Mouse (Mus musculus): Measurements from ENCODE around the gene Cdc37l1.
A peak's percentile ranks its signal among the peaks of the same experiment; 100 is the strongest.
"Not testable (repeated sequence)": the region's sequence is repeated elsewhere in the genome, so short reads cannot be mapped to it uniquely, and the experiment has no call there.

Cdc37l1 gene

GRCm38 (mm10) chr19:28990194-28990589, at the start of gene Cdc37l1:
Cdc37l1 (plus strand) TSS chr19:28990352.
- peak; percentile 93 for DNase-seq (ENCODE audit: low read depth, low spot score)

GRCm38 (mm10) chr19:28941271-28941670, 48.9 kb upstream of the Cdc37l1 start:
- DNase-seq (ENCODE audit: low read depth, low spot score) = no peak

DNA sequence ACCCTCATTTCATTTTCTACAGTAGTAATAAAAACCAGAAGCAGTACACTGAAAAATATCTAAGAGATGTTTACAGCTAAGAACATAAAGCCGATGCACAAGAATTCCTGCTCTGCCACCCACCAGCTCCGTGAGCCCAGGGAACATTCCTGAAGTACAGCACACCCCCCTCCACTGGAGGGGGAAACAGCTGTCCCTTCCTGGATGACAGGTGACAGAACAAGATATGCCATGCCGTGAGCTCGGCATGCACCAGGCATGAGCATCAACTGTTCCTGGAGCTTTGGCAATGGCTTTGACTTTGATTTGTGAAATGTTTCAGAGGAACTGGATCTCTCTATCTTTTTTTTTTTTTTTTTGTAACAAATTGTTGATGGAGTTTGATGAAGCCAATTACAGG, 43.4 kb upstream of the Cdc37l1 start:
- DNase-seq (ENCODE audit: low read depth, low spot score) = peak; percentile 19

DNA sequence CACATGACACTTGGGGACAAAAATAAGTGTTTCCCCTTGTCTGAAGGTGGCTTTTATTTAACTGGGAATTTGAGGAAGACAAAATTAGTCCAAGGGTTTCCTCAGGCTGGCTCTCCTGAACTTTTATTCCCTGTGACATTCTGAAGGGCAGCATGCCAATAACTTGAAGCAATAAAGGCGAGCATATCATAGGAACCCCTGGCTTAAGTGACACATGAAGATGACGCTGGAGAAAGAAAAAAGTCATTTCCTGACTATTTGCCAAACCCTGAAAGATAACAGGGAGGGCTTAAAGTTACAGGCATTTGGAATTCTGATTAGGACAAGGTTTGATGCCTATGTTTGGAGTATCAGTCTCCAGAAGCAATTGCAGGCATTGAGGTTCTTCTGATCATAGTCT, 42.8 kb upstream of the Cdc37l1 start:
- no peak for DNase-seq (ENCODE audit: low read depth, low spot score)

DNA sequence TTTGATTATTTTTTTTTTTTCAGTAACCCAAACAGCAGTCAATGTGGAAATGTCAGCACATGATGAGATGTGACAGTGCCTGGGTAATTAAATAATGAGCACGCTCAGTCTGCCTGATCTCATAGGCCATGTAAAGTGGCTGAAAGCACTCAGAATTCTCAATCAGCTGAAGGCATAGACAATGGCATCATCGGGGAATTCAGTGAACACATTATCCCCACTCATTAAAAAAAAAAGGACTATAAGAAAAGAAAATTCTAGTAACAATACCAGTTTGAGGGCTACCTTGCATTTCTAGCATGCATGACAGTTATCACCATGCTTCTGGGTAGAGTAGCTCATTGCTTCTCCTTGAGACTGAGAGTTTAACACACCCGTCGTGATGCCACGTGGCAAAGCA, 38.9 kb upstream of the Cdc37l1 start:
- no peak for DNase-seq (ENCODE audit: low read depth, low spot score)

- no peak for DNase-seq (ENCODE audit: low read depth, low spot score)
These were observed 27.0 kb upstream of the Cdc37l1 start for GRCm38 (mm10) chr19:28963113-28963512.

DNA sequence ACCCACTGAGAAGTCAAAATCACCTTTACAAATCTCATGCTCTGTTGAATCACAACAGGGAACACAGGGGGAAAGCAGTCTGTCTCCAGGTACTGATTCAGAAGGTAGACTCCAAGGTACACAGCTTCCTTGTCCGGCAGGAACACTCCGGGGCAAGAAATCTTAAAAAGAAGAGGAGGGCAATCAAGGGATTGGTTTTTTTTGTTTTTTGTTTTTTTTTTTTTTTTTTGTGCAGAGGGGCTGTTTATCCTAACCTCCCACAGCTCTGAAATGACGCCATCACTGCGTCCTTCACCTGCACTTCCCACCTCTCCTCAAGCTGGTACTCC, 26.7 kb upstream of the Cdc37l1 start:
- no peak for DNase-seq (ENCODE audit: low read depth, low spot score)

DNA sequence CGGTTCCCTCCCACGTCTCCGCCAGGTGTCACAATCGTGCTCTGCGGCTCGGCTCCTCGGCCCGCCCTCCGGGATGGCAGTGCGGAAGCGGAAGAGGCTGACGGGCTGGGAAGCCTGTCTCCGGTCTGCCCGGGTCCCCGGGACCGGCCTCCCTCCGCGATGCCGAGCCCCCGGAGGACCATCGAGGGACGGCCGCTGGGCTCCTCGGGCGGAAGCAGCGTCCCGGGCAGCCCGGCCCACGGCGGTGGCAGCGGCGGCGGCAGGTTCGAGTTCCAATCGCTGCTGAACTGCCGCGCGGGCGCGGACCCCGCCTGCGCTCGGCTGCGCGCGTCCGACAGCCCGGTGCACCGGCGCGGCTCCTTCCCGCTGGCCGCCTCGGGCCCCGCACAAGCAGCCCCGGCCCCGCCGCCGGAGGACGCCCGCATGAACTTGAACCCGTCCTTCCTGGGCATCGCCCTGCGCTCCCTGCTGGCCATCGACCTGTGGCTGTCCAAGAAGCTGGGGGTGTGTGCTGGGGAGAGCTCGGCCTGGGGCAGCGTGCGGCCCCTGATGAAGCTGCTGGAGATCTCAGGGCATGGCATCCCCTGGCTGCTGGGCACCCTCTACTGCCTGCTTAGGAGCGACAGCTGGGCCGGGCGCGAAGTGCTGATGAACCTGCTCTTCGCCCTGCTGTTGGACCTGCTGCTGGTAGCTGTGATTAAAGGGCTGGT, 26.2 kb upstream of the Cdc37l1 start, which contains the start of gene Plpp6:
Gene Plpp6, plus strand, starts transcription at position 112 of the 710 bp plus-strand sequence.
- peak; percentile 48 for DNase-seq (ENCODE audit: low read depth, low spot score)

GRCm38 (mm10) chr19:28964552-28964903, 25.6 kb upstream of the Cdc37l1 start:
- DNase-seq (ENCODE audit: low read depth, low spot score) = no peak

DNA sequence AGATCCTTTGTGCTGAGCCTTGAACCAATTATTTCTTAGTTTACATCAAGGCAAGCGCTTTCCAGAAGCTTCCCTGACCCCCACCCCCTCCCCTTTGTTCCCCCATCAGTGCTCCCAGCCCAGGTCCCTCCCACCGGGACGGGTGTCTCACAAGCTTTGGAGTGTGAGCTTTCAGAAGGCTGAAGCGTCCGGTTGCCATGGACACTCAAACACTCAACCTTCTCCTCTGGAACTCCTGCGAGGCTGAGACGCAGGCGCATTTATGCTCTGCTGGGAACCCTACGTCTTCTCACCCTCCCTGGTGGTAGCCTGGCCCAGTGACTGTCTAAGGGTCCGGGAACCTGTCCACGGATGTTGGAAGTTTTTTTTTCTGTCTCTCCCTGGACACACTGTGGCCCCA, 22.5 kb upstream of the Cdc37l1 start, which contains the start of gene 4430402I18Rik:
Gene 4430402I18Rik, minus strand, starts transcription at position 149 of the 400 bp plus-strand sequence.
- peak; percentile 33 for DNase-seq (ENCODE audit: low read depth, low spot score)

DNA sequence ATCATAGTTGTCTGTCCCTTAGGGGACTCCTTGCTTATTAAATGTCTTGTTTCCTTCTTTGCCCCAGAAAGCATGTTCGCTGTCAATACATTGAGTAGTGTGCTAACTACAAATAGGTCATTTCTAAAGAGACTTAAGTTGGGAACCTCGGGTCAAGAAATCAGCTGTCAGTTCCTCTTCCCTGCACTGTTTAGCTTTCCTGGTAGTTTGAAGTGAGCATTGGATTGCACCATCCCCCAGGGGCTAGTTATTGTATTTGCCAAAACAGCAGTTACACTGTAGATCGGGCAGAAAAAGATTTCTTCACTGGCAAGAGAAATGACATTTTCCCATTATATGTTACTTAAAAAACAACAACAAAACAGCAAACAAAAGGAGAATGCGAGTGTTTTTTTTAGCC, 22.0 kb upstream of the Cdc37l1 start:
- DNase-seq (ENCODE audit: low read depth, low spot score) = no peak

DNA sequence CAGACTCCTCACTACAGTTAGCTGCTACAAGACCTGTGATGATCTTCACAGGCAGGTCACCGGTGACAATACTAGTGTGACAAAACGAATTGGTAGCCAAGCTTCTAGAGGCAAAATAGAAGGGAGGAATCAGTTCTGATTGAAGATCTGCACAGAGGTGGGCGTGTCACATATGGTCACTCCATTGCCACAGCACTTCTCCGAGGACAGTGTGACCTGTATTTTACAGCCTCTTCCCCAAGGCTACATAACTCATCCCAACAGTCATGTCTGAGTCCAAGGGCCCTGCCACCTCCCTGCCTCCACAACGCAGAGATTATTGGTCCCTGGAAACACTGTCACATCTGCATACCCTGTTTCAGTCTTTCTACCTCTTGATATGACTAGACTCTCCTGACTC, 20.9 kb upstream of the Cdc37l1 start:
- DNase-seq (ENCODE audit: low read depth, low spot score) = no peak

DNA sequence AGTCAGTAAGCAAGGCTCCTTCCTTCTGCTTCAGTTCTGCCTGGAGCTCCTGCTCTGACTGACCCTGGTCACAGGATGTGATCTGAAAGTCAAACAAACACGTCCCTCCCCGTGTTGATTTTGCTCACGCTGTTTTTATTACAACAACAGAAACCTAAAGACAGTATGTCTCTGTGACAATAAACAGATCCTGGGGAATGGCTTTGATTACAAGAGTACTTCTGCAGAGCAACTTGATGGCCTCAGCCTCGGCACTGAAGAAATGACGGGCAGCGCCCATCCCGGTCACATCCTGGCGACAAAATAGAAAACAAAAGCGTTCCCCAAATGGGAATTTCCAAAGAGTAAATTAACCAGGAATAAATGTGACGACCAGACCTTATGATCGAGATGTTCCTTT, 19.9 kb upstream of the Cdc37l1 start:
- DNase-seq (ENCODE audit: low read depth, low spot score) = no peak

GRCm38 (mm10) chr19:28974862-28975611, 15.1 kb upstream of the Cdc37l1 start:
- DNase-seq (ENCODE audit: low read depth, low spot score) = peak; percentile 67

GRCm38 (mm10) chr19:28982617-28983016, 7.5 kb upstream of the Cdc37l1 start:
- DNase-seq (ENCODE audit: low read depth, low spot score) = no peak

DNA sequence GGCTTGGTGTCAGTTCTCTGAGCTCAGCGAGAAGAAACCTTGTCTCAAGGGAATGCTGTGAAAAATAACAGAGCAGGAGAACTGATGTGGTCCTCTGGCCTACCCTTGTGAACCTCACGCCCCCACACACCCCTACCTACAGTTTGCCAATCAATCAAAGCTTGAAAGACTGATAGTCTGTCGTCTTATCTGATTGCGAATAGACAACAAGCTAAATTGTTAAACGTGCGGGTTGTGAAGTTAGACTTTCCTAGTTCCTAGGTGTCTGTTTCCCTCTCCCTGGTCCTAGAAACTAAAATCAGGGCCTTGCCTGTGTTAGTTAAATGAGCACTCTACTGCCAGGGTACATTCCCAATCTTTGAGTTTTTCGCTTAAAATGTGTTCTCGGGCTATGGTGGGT, 637 bp upstream of the Cdc37l1 start:
- DNase-seq (ENCODE audit: low read depth, low spot score) = no peak

- DNase-seq (ENCODE audit: low read depth, low spot score) = no peak
These were observed 554 bp downstream of the Cdc37l1 start for GRCm38 (mm10) chr19:28990590-28991221.

DNA sequence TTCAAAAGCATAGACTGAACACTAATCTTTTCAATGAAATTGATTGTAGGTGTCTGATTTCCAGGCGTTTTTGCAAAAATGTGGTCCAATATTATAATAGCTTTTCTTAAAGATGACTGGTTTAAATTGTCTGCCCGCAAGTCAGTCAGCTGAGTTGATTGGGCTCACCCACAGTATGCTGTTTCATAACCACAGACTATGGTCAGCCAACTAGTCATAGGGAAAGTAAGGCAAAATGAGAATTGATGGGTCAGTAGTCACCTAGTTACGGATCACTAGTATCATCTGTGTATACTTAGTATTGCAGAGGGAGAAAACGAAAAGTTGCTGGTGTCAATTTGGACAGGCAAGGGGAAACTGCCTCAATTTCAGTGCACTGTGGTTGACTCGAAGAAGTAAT, 1.2 kb downstream of the Cdc37l1 start:
- DNase-seq (ENCODE audit: low read depth, low spot score) = no peak

DNA sequence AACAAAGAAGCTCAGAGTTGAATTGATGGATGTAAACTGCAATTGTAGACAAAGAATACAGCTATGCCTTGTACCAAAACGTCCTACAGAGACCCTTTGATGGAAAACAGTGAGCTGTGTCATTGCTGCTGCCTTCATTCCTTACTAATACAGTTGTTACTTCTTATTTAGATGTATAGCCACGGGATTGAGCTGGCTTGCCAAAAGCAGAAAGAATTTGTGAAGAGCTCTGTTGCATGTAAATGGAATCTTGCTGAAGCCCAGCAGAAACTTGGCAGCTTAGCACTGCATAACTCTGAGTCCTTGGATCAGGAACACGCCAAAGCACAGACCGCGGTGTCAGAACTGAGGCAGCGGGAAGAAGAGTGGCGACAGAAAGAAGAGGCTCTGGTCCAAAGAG, 4.7 kb downstream of the Cdc37l1 start:
- no peak for DNase-seq (ENCODE audit: low read depth, low spot score)

DNA sequence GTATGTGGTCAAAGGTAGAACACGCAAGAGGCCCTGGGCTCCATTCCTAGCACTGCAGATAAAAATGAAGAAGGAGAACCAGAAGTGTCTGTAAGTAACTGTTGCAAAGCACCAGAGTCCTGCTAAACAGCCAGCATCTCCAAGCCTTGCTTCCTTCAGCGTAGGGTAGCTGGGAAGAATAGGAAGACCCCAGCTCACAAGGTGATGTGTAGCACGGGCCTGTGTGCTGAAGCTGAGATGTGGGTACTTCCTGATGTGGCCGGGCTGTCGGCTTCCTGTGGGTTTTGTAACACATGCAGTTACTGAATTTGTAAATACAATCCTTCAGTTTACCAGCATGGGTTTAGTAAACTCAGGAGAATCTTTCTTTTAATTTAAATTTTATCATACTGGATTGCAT, 5.2 kb downstream of the Cdc37l1 start:
- no peak for DNase-seq (ENCODE audit: low read depth, low spot score)

DNA sequence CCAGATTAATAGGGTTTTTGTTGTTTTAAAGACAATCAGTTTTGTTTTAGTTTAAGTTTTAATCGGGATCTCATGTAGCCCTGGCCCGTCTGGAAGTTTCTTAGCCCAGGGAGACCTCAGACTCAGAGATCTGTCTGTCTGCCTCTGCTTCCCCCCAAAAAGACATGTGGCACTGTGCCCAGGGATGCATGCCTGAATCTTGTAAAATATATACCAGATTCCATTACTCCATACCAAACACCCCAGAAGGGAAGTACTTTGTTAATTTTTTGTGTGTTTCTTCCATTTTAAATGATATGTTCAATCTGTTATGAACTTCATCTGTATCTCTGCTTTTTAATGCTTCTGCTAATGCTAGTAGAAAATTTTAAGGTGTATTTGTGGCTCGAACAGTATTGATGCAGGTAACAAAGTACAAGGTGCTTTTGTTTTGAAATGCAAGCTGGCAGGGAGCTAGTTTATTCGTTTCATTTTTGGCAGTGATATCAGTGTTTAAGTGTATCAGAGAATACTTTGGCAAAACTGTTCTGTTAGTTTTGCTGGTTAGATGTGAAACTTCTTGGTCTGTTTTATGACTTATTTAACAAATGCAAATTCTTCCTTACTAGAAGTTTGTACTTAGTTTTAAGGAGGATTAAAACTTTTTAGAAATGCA, 8.0 kb downstream of the Cdc37l1 start:
- no peak for DNase-seq (ENCODE audit: low read depth, low spot score)

GRCm38 (mm10) chr19:29000321-29000720, 10.2 kb downstream of the Cdc37l1 start:
- DNase-seq (ENCODE audit: low read depth, low spot score) = not testable (repeated sequence)

Data from forelimb bud, embryonic 11.5 days (tissue).